Mouse (Mus musculus) cerebellum, adult 2 months (tissue): ENCODE measurements around the gene Sel1l.

Source experiments
- CTCF ChIP-seq: fragments of 200-500 bp; IDR thresholded peaks from 2 replicates; pipeline ENCODE4 v1.5.1; 2011; ENCODE audit warnings: low read depth, mild to moderate bottlenecking, control low read depth, low read length, moderate library complexity, borderline replicate concordance; ENCODE audit not compliant: insufficient read depth
- POLR2A ChIP-seq: fragments of 200-500 bp; IDR thresholded peaks from 2 replicates; pipeline ENCODE4 v1.6.1; 2011; ENCODE audit warnings: low read length, control low read depth, borderline replicate concordance; ENCODE audit not compliant: insufficient read depth

DNA sequence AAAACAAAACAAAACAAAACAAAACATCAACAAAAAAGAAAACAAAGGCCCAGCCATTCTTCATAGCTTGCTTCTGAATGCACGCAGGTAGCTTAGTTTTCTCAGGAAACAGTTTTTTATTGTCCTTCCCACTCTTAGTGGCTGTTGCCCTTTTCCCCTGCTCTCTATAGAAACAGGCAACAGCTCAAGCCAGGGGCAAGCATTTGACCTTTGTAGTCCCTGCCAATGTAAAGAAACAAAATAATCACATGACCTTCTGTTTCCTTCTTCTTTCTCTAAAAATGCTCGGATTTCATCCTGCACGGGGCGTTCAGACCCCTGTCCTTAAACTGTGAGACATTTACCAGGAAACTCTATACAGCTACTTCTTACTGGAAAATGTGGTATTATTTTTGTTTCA, 4.4 kb downstream of the Sel1l start:
- no peak for TF ChIP-seq CTCF
- TF ChIP-seq POLR2A, result no peak
